Mouse (Mus musculus) layer of hippocampus, adult 11-12 months (tissue): ENCODE data around the gene Klf12.

Experiments used
- DNase-seq: peaks from one replicate; pipeline ENCODE4 v3.0.0; 2022; ENCODE audit warnings: low spot score

The Klf12 gene

DNA sequence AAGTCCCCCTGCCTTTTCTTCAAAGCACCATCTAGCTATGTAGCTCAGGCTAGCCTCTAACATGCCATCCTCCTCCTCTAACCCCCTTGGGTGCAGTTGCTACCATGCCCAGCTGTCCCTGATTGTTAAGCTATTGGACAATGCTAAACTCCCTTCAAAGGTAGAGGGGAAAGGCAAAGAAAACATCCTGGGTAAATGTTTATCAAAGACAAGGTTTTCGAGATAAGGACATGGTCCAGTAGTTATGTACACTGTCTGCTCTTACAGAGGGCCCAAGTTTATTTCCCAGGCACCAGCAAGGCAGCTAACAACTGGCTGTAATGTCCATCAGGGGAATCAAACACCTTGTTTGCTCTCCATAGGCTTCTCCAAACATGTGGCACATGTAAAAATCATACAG lies 53.1 kb downstream of the Klf12 start:
- DNase-seq: no peak

DNA sequence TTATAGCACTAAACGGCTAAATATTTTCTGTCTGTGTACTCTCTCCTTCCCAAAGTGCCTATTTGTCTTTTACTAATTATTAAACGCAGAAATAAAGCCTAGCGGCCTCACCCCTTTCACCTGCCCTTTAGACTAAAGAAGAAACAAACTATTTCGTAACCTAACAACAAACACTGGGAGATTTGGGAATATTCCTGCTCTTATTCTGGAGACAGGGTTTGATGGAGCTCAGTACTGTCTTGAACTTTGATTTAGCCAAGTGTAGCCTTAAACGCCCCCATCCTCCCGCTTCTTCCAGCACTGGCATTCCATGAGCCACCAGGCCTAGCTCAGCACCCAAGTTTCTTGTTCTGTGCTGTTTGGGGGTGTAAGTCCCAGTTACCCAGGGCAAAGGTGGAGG lies 56.4 kb downstream of the Klf12 start:
- no peak for DNase-seq

- no peak for DNase-seq
Measured at GRCm38 (mm10) chr14:100227717-100228116, 56.8 kb downstream of the Klf12 start.

DNA sequence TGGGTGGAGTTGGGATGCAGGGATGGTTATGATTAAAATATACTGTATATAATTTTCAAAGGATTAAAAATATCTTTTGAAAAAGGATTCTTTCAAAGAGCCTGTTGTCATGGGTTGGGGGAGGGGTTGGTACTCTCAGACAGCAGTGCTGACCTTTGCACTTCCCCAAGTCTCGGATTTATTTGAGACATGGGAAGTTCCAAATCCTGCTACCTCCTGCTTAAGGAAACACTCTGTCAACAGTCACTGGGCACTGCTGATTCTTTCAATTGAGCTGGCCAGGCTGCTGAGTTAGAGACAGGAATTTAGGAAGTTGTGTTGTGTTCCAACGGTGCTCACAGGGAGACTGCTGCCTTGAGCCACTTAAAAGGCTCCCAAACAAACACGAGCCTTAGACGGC lies 60.3 kb downstream of the Klf12 start:
- peak; percentile 27 for DNase-seq

DNA sequence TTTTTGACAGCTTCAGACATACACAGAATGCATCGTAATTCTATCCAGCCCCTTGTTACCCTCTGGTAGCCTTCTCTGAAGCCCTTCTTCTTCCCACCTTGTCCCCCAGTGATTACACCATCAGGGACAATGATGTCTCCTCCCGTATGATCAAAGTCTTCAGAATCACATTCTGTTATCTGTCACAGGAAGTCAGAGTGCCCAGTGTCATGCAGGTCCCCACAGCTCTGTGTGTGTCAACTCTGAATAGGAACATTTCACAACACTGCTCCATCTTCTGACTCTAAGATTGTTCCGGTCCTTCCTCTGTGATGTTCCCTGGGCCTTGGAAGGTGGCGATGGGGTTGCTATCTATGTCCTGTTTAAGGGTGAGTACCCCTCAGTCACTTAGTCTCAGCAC lies 62.2 kb downstream of the Klf12 start:
- DNase-seq: no peak

DNA sequence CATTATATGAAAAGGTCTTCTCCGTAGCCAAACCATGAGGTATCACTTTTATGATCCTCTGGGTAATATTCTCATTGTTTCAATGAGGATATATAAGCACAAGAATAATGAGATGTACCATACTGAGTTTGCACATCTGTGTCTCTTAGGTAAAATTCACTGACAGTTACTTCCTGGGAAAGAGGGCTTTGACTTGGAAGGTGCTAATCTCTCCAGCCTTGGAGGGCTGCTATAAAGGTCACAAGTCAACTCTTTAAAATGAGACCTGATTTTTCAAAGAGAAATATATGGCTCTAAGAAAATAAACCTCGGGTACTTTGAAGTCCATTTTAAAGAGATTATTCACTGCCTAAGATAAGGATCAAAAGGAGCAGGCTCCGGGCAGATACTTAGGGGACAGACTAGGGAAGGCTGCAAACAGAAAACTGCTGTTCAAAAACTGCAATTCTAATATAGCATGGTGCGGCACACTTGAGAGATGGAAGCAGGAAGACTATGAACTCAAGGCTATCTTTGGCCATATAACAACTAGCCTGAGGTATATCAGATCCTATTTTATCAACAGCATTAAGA lies 69.2 kb downstream of the Klf12 start:
- DNase-seq: no peak

DNA sequence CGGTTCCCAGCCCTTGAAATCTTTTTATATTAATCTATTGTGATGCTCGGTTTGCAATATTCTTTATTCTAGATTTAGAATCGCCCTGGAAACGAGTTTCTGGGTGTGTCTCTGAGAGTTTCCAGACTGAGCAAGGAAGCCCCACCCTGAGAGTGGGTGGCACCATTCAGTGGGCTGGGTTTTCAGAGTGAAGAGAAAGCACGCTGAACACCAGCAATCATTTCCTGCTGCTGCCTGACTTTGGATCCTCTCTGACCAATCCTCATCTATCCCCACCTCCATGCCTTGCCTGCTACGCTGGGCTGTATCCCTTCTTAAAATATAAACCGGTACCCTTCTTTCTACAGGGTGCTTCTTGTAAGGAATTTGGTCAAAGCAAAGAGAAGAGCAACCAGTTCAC lies 71.4 kb downstream of the Klf12 start:
- peak; percentile 46 for DNase-seq

- DNase-seq: no peak
Measured at GRCm38 (mm10) chr14:100211826-100212117, 72.7 kb downstream of the Klf12 start.

DNA sequence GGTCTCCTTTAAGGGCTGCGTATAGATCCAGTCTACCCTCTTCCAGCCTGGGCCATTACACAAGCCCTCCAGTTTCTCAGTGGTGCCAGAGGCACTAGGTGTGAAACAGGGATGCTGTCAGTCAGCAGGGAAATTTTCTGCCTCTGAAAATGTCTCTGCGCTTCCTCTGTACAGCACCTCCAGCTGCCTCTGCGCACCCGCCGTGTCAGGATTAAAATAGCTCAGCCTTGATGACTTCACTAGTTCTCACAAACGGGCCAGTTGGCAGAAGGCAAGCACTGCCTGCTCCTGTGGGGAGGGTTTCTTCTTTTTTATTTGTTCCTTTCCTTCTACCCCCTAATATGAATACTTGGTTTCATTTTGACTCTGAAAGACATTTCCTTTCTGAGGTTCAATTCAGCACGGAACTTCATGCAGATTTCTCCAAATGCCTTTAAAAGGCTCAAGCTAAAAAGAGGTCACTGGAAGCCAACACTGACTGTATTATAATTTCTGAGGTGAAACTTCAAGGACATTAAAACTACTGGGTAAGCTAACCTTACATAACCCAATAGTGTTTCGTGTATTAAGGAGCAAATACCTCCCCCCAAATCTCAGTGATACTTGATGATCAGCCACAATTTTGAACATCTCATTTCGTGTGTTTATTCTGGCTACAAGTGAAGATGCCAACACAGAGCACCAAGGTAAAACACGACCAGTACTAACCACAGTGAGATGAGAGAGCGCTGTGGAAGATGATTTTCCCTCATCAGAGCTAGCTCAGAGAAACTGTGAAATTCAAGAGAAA lies 73.2 kb downstream of the Klf12 start:
- DNase-seq: peak; percentile 79

GRCm38 (mm10) chr14:100209814-100210419 lies 74.6 kb downstream of the Klf12 start:
- no peak for DNase-seq

DNA sequence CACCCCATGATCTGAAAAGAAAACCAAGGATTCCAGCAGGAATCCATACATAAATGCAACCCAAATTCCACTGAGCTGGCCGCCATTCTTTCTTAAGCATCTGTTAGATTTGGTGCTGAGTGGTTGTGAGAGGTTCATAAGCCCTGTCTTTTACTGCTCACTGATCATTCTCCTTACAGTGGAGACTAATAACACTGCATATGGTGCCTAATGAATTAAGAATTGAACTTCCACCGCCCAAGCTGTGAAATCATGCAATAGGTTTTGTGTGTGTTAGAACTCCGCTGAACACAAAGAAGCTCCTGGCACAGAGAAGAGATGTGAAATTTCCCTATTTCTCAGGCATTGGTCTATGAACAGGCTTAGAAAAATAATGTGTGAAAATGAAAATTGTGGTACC lies 77.4 kb downstream of the Klf12 start:
- no peak for DNase-seq

DNA sequence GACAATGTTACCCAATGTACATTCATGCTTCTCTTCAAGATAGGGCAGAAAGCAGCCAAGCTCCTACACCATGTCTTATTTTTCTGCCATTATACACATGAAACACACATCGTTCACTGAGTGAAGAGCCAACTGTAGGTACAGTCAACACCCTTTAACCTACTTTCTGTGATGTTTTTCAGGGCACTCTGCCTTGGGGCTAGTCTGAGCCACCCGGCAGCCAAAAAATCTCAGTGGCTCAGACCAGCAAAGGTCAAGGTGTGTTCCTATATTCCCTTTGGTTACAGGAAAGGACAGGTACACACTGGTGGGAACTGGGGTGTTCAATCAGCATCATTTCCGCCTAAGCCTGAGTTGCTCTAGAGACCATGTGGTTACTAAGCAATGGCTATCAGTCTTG lies 78.3 kb downstream of the Klf12 start:
- no peak for DNase-seq

DNA sequence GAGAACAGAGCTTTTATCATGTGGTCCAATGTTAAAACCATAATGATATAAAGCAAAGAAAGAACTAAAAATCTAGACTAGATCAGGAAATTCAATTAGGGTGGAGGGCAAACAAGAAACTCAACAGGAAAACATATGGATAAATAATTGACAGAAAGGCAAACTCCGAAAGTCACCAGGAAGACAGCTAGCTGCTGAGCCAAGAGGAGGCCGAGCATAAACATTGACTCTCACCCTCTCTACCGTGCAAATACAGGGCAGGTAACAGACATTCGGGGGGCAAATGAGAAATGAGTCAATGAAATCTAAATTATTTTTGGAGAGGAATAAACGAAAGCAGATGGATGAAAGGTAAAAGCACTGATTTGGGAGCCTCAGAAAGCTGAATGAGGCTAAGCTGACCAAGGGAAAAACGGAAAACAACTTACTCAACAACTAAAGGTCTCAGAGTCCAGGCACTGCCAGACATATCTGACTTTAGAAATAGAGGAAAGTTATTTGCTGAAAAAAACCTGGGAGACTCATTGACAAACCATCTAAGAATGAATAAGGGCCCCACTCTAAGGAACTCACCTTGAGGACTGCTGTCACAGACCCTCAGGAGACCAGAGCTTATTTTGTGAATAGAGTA lies 84.3 kb downstream of the Klf12 start:
- no peak for DNase-seq

- DNase-seq: no peak
Measured at GRCm38 (mm10) chr14:100198636-100199035, 85.8 kb downstream of the Klf12 start.

GRCm38 (mm10) chr14:100197199-100197598 lies 87.3 kb downstream of the Klf12 start:
- DNase-seq: no peak

- no peak for DNase-seq
Measured at GRCm38 (mm10) chr14:100189490-100190197, 94.8 kb downstream of the Klf12 start.

DNA sequence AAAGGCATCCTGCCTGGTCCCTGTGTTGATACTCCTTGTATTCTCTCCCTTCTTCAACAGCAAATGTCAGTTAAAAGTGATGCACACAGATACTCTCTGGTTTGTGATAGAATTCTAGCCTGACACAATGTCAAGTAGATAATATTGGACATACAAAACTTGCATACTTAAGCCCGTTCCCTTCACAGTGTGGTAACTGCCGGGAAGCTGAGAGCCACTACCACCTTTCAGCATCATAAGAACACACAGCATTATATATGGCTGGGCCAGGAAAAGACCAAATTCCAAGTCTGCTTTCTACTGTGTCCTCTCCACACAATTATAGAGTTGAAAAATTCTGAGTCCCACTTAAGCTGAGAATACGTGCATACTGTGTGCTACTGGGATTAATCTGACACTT lies 97.1 kb downstream of the Klf12 start:
- DNase-seq: no peak

DNA sequence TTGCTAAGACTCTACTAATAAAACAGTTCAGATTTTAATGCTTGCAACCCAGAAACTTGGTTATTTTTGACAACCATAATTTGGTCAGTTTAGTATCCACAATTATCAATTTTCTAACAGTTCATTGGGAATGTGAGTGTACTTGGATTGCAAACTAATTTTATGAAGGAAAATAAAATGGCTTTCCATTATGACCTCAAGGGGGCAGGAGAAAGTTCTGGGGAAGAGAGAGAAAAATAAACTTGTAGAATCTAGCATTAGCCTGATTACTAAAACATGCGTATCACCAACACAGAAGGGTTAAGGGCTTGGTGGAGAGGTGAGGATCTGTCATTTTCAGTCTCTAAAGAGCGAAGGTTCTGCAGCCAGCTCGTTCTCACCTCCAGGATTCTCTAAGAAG lies 106.7 kb downstream of the Klf12 start:
- no peak for DNase-seq

GRCm38 (mm10) chr14:100165075-100165474 lies 119.4 kb downstream of the Klf12 start:
- DNase-seq: no peak

DNA sequence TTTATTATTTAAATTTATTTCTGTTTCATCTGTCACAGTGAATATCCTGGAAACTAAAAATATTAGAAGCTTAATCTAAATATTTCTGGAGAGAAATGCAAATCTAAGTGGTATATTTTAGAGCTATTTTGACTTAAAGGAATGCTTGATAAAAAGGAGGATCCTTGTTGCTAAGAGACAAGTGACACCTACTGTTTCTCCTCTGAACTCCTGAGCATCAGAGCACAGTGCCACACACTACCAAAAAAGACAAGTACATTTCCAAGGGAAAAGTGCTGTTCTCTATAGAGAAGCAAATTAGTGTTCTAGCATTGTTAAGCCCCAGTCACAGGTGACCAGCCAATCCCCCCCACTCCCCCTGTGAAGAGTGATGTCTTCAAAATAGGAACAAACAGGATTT lies 127.8 kb downstream of the Klf12 start:
- DNase-seq: no peak

GRCm38 (mm10) chr14:100147666-100148065 lies 136.8 kb downstream of the Klf12 start:
- no peak for DNase-seq

- no peak for DNase-seq
Measured at GRCm38 (mm10) chr14:100140370-100140769, 144.1 kb downstream of the Klf12 start.

GRCm38 (mm10) chr14:100134304-100134703 lies 150.2 kb downstream of the Klf12 start:
- DNase-seq: no peak
